Mouse (Mus musculus) heart, adult 2 months (tissue): ENCODE measurements around the gene Lmo3.

ENCODE experiments used
- CTCF ChIP-seq: fragments of 200-600 bp; IDR thresholded peaks from 2 replicates; pipeline ENCODE4 v1.8.1; 2022; ENCODE audit warnings: antibody characterized with exemption, mild to moderate bottlenecking, moderate library complexity
- POLR2A ChIP-seq: fragments of 200-500 bp; IDR thresholded peaks from 2 replicates; pipeline ENCODE4 v1.6.1; 2011; ENCODE audit warnings: mild to moderate bottlenecking, low read depth, low read length, control low read depth; ENCODE audit not compliant: insufficient read depth

DNA sequence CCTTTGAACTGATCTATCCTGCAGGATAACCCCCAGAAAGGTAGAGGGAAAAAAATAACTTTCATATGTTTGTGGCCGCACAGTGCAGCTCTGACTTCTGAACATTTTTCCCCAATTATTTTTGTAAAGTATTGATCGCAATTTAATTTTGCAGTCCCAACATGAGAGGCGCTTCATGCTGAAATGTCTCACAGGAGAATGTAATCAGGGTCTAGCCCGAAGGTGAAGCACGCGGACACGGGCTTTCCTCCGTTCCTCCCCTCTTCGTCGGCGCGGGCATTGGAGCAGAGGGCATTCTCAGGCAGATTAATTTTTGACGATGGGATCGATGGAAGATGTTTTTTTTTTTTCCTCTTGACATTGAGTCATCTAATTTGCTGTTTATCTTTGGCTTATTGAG lies 258.4 kb downstream of the Lmo3 start:
- TF ChIP-seq POLR2A (no peak), CTCF (no peak)
